Mouse (Mus musculus) spleen, adult 2 months (tissue): ENCODE measurements around the gene Ppp1r8.

Experiments
- CTCF ChIP-seq: fragments of 200-500 bp; IDR thresholded peaks from 2 replicates; pipeline ENCODE4 v1.5.1; 2011; ENCODE audit warnings: mild to moderate bottlenecking, inconsistent platforms; ENCODE audit not compliant: insufficient read depth, insufficient read length, insufficient replicate concordance; ENCODE audit errors: extremely low read depth
- POLR2A ChIP-seq: fragments of 200-500 bp; IDR thresholded peaks from 2 replicates; pipeline ENCODE4 v1.6.1; 2011; ENCODE audit warnings: low read depth, low read length, inconsistent platforms

DNA sequence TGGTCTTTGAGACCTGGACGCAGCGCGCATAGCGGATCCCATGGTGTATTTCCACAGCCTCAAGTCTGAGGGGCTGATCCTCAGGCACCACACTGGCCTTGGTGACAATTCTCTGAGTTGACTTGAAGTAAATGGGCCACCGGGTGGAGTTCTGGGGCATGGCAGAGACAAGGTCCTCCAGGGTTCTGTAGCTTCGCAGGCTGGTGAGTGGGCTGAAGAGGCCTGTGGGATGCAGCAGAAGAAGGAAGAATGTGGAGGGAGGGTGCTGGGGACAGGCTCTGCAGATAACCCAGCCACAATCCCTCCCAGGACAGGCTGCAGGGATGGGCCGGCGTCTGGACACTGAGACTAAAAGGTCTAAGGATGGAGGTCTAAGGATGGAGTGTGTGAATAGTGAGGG is 53.2 kb downstream of the Ppp1r8 start:
- TF ChIP-seq POLR2A (no peak), CTCF (peak; percentile 8; the same call in 1 of the 2 replicates)
